Mouse (Mus musculus) midbrain, embryonic 14.5 days (tissue): ENCODE measurements around the gene Ift122. TPM values are rescaled to one million over a fixed set of nuclear protein-coding genes. Genes with fewer than 3 reads are reported as not detected.
A peak's percentile ranks its signal among the peaks of the same experiment; 100 is the strongest.

ENCODE experiments used
- ATAC-seq: fragments of 200-750 bp; cut with Nextera tagmentation; 2 replicates; pipeline ENCODE4 v1.8.0; 2017; ENCODE audit warnings: moderate number of reproducible peaks, moderate library complexity; ENCODE audit not compliant: low FRiP score, low TSS enrichment
- DNase-seq: peaks from one replicate; pipeline ENCODE4 v3.0.0-alpha.2; 2015
- H3K27ac ChIP-seq: fragments of 300-500 bp; sonication (generic); replicated peaks from 2 replicates; pipeline ENCODE4 v1.5.1; 2014; ENCODE audit warnings: mild to moderate bottlenecking, low read depth, low read length, moderate library complexity
- H3K27me3 ChIP-seq: fragments of 300-500 bp; sonication (generic); 2 replicates; pipeline ENCODE4 v1.6.1; 2014; ENCODE audit warnings: low read length, control low read depth, mixed read lengths; ENCODE audit not compliant: control insufficient read depth, insufficient read depth
- H3K36me3 ChIP-seq: fragments of 300-500 bp; sonication (generic); 2 replicates; pipeline ENCODE4 v1.6.1; 2014; ENCODE audit warnings: low read length, control low read depth; ENCODE audit not compliant: control insufficient read depth, insufficient read depth
- H3K4me1 ChIP-seq: fragments of 300-500 bp; sonication (generic); 2 replicates; pipeline ENCODE4 v1.6.1; 2014; ENCODE audit warnings: mild to moderate bottlenecking, antibody characterized with exemption, low read length, control low read depth; ENCODE audit not compliant: control insufficient read depth, insufficient read depth
- H3K4me2 ChIP-seq: fragments of 300-500 bp; sonication (generic); 2 replicates; pipeline ENCODE4 v1.6.1; 2014; ENCODE audit warnings: mild to moderate bottlenecking, low read length, moderate library complexity
- H3K4me3 ChIP-seq: fragments of 300-500 bp; sonication (generic); replicated peaks from 2 replicates; pipeline ENCODE4 v1.5.1; 2014; ENCODE audit warnings: low read depth, low read length
- H3K9ac ChIP-seq: fragments of 300-500 bp; sonication (generic); replicated peaks from 2 replicates; pipeline ENCODE4 v1.6.1; 2014; ENCODE audit warnings: mild to moderate bottlenecking, low read length, moderate library complexity
- H3K9me3 ChIP-seq: fragments of 300-500 bp; sonication (generic); 2 replicates; pipeline ENCODE4 v1.6.1; 2016; ENCODE audit warnings: low read length, control low read depth, mixed read lengths; ENCODE audit not compliant: control insufficient read depth
- WGBS: fragments of 180-500 bp; shearing (Covaris S2); extraction: QIAGEN DNeasy Blood & Tissue Kit; methylation state at CpG from one replicate; pipeline ENCODE4 v1.1.7; 2014; 5-methylcytosine and 5-hydroxymethylcytosine counted together
- polyA plus RNA-seq: library from polyadenylated mRNA; unstranded; fragments of >200 nt; fragmentation: Nextera tagmentation; extraction: Ambion mirVana; gene quantifications from 2 replicates; pipeline ENCODE4 v1.2.1, GENCODE M21; 2014

The Ift122 gene
- polyA plus RNA-seq, 1 experiment from 2014 or later, result 28.1 TPM

GRCm38 (mm10) chr6:115968700-115969099 is 115.4 kb downstream of the Ift122 start:
- H3K4me2 ChIP-seq, result no peak overlapping the region
- WGBS, result 62% methylated on average over 6 of the region's 6 CpGs
- ATAC-seq, result peak; percentile 32; the same call in 1 of the 2 replicates
- no peaks in the 10 kb centered on the region for H3K27me3 ChIP-seq
- H3K9ac ChIP-seq, result no peak overlapping the region
- H3K9me3 ChIP-seq, result no peaks in the 10 kb centered on the region
- H3K4me1 ChIP-seq, result peaks cover 17% of the 10 kb centered on the region; the same call in 1 of the 2 replicates
- H3K36me3 ChIP-seq, result no peaks in the 10 kb centered on the region
- 0 out of 2 replicates have a peak overlapping the region, but pooled peaks have one; percentile 0 for H3K27ac ChIP-seq
- H3K4me3 ChIP-seq, result no peak overlapping the region
- DNase-seq, result no peak

DNA sequence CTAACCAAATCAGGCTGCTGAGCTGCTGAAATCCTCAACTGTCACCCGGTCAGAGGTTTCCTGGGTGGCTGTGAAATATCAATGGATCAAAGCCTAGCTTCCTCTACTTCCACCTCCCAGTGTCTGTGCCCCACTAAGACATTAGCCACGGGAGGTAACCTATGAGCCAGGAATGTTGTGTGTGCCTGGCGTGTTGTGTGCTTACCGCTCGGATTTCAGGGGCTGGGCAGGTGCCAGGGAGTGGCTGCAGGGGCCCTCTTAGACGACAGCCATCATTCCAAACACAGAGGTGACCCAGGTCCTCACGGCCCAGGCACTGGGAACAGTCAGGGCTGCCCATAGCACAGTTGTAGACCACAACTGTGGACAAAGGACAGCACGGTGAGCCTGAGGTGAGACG is 115.8 kb downstream of the Ift122 start:
- DNase-seq (no peak), ATAC-seq (no peak)
- Histone ChIP-seq H3K36me3 (no peaks in the 10 kb centered on the region), H3K27me3 (no peaks in the 10 kb centered on the region), H3K27ac (no peak overlapping the region), H3K9ac (no peak overlapping the region), H3K4me2 (no peak overlapping the region), H3K9me3 (no peaks in the 10 kb centered on the region), H3K4me1 (peaks cover 20% of the 10 kb centered on the region; the same call in 1 of the 2 replicates), H3K4me3 (no peak overlapping the region)
- 68% methylated on average over 9 of the region's 9 CpGs for WGBS

DNA sequence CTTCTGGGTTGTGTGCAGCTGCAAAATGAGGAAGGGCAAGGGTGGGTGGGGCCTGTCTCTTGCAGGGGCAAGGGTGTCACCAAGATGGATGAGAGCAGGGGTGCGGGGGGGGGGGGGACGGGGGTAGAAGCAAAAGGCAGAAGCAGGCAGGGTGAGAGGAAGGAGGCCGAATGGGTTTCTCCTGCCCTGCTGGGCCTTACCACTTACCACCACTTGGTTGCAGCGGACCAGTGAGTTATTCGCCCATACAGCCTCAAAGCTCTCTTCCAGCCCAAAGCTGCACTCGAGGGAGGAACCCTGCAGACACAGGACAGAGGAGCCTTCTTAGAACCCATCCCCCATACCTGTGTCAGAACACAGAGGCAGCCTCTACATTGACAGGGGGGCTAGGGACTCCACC is 116.7 kb downstream of the Ift122 start:
- 54% methylated on average over 5 of the region's 6 CpGs for WGBS
- DNase-seq (no peak), ATAC-seq (no peak)
- Histone ChIP-seq H3K4me2 (no peak overlapping the region), H3K27ac (no peak overlapping the region), H3K36me3 (no peaks in the 10 kb centered on the region), H3K27me3 (no peaks in the 10 kb centered on the region), H3K9ac (no peak overlapping the region), H3K9me3 (no peaks in the 10 kb centered on the region), H3K4me1 (peaks cover 20% of the 10 kb centered on the region; the same call in 1 of the 2 replicates), H3K4me3 (no peak overlapping the region)

DNA sequence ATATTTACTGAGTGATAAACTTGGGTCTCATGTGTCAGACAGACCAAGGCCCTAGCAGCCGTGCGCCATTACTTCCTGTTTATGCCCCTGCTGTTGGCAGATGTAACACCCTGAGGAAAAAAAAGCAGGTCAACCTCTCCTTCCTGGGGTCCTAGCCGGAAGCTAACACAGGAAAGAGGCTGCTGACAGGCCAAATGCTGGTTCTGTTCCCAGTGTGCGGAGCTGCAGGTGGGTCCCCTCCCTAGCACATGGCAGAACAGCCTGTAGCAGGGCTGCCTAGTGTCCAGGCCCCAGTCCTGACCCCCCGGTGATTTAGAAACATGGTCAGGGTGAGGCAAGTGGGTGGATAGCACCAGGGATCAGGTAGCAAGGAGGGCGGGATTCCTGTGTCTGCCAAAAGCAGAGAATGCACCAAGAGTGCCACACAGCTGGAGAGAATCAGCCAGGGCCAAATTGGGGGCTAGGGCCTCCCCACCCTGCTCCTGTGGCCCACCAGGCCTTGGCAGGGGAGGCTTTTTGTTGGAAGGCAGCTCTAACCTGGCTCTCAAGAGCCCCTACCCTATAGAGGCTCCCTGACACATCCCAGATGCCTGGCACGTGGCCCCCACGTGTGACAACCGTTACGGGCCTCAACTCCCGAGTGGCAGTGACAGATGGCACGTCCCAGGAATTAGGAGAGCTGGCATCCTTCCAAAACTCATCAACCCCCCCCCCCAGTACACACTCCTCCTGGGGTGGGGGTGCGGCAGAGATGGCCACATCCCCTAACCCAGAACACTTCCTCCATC is 118.2 kb downstream of the Ift122 start:
- peak; percentile 41 for DNase-seq

DNA sequence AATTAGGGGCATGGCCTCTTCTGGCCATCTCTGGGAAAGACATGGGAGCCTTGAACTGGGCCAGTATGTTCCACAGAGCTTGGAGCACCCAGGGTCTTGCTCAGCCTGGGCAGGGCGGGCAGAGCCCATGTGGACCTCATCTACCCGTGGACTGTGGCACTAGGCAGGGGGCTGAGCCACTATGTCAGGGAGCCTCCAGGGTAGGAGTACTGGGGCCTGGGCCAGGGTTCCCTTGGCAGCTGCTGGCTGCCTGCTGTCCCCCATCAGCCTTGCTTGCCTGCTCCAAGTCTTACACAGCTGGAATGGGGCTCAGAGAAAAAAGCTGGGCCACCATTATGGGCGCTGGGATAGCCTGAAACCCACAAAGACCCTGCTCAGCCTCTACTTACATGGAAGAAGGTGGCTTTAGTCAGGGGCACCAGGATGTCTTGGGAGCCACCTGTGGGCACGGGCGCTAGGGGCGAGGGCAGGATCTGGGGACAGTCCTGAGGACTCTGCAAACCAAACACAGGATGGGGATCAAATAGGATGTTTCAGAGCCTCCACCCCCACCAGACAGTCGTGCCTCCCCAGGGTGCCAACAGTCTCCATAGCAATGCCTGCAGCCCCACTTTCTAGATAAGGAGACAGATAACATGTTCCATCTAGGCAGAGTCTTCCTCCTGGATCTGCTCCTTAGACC is 119.0 kb downstream of the Ift122 start:
- ATAC-seq (0 out of 2 replicates have a peak, but pooled peaks have one; percentile 13), DNase-seq (no peak)
- Histone ChIP-seq H3K9ac (no peak overlapping the region), H3K4me2 (no peak overlapping the region), H3K27me3 (no peaks in the 10 kb centered on the region), H3K36me3 (no peaks in the 10 kb centered on the region), H3K4me3 (no peak overlapping the region), H3K27ac (no peak overlapping the region), H3K4me1 (peaks cover 20% of the 10 kb centered on the region; the same call in 1 of the 2 replicates), H3K9me3 (no peaks in the 10 kb centered on the region)
- WGBS, result 78% methylated on average over 7 of the region's 7 CpGs

More for the DNA sequence above, 118.2 kb downstream of the Ift122 start:
- H3K27ac ChIP-seq, result no peak overlapping the region
- H3K9ac ChIP-seq, result no peak overlapping the region
- H3K36me3 ChIP-seq, result no peaks in the 10 kb centered on the region
- 62% methylated on average over 13 of the region's 13 CpGs for WGBS
- H3K4me3 ChIP-seq, result no peak overlapping the region
- peak; percentile 46; the same call in 1 of the 2 replicates for ATAC-seq
- no peaks in the 10 kb centered on the region for H3K9me3 ChIP-seq
- peaks cover 20% of the 10 kb centered on the region; the same call in 1 of the 2 replicates for H3K4me1 ChIP-seq
- no peak overlapping the region for H3K4me2 ChIP-seq
- H3K27me3 ChIP-seq, result no peaks in the 10 kb centered on the region

GRCm38 (mm10) chr6:115973139-115973875 is 120.0 kb downstream of the Ift122 start:
- Histone ChIP-seq H3K27me3 (no peaks in the 10 kb centered on the region), H3K4me3 (no peak overlapping the region), H3K9me3 (no peaks in the 10 kb centered on the region), H3K27ac (no peak overlapping the region), H3K4me2 (no peak overlapping the region), H3K4me1 (peaks cover 20% of the 10 kb centered on the region; the same call in 1 of the 2 replicates), H3K36me3 (no peaks in the 10 kb centered on the region), H3K9ac (no peak overlapping the region)
- ATAC-seq (no peak), DNase-seq (no peak)
- WGBS, result 86% methylated on average over 15 of the region's 15 CpGs

DNA sequence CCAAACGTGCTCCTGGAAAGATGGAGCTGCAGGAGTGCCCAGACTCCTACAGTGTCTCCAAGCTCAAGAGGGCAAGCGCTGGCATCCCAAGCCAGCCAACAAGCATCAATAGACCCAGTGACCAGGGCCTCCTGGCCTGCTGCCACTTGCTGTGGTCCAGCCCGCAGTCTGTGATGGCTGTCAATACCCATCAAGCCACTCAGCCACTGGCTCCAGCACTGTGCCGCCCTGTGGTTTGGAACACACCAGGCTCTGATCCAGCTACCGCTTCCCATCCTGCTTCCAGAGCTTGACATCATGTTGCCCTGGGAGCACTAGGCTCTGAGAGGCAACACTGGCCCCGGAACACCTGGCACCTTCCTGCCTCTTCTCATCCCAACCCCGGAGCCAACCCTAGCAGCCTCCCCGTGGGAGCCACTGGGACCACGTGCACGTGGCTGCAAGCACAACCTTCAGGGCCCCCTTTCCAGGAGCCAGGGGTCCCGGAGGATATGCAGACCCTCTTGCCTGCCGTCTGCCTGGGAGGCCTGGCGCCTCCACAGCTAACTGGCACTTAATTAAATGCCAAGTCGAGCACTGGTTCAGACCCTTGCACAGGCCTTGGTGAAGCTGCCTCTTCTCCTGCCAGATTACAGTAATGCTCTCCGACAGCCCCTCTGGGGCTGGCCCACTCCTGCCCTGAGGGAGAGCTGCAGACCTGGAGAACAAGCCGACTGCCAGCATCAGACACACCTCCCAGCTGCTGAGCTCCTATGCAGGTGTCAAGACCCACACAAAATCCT is 120.8 kb downstream of the Ift122 start:
- H3K27me3 ChIP-seq, result no peaks in the 10 kb centered on the region
- no peaks in the 10 kb centered on the region for H3K36me3 ChIP-seq
- H3K9ac ChIP-seq, result no peak overlapping the region
- DNase-seq (no peak), ATAC-seq (no peak)
- H3K4me2 ChIP-seq, result no peak overlapping the region
- no peak overlapping the region for H3K27ac ChIP-seq
- H3K4me1 ChIP-seq, result peaks cover 20% of the 10 kb centered on the region; the same call in 1 of the 2 replicates
- no peak overlapping the region for H3K4me3 ChIP-seq
- H3K9me3 ChIP-seq, result no peaks in the 10 kb centered on the region
- WGBS, result 63% methylated on average over 16 of the region's 16 CpGs

DNA sequence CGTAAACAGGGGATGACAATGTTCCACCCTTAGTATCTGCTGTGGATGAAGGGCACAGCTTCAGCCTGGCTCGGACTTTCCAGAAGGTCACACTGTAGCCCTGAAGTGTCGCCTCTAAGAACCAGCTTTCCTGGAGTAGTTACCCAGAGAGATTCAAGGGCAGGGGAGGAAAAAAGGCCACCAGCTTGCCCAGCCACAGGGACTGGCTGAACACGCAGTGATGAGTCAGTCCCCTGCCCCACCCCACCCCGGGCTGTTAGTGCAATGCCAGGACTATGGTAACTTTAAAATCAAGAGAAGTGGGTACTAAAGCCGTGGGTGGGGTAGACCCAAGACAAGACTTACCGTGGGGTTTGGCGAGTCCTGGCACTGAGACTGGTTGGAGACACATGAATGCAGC is 122.3 kb downstream of the Ift122 start:
- Histone ChIP-seq H3K36me3 (no peaks in the 10 kb centered on the region), H3K4me2 (no peak overlapping the region), H3K27me3 (no peaks in the 10 kb centered on the region), H3K4me3 (no peak overlapping the region), H3K27ac (no peak overlapping the region), H3K9ac (no peak overlapping the region), H3K4me1 (peaks cover 20% of the 10 kb centered on the region; the same call in 1 of the 2 replicates), H3K9me3 (no peaks in the 10 kb centered on the region)
- no peak for DNase-seq
- no peak for ATAC-seq
- 89% methylated on average over 8 of the region's 8 CpGs for WGBS
